Mouse (Mus musculus): ENCODE results near the gene Gm8271.
"Not testable (repeated sequence)": the region's sequence is repeated elsewhere in the genome, so short reads cannot be mapped to it uniquely, and the experiment has no call there.

Gene Gm8271

DNA sequence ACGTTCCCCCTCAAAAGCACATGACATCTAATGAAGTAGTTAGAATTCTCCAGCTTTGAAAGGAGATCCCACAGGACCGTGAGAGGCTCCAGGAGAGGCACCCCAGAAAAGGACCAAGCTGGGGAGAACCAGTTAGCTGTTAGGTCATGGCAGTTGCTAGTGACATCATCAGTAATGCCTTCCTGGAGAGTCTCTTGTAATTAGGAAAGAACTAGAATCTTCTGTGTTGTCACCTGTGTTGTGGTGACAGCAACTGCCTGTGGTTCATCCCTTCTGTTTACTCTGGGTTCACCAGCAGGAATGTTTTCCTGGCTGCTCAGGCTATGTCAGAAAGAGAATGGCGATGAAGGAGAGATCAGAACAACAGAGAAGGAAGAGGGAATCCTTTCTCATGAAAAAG, at the start of gene Gm8271:
TSS of gene Gm8271 (plus strand) at position 301 of the 400 bp plus-strand sequence.
- DNase-seq (ENCODE audit: low spot score in 2 of 2) = not testable (repeated sequence)

GRCm38 (mm10) chr14:5164235-5164634, 21.4 kb upstream of the Gm8271 start, which contains the start of gene Gm3317:
Gene Gm3317, plus strand, starts transcription at chr14:5164535.
- not testable (repeated sequence) for DNase-seq (ENCODE audit: low spot score in 2 of 2)

Measured in right cerebral cortex, adult 2 months (tissue).